Mouse (Mus musculus): ENCODE data around the gene Rbm39. TPM values are rescaled to one million over a fixed set of nuclear protein-coding genes. Genes with fewer than 3 reads are reported as not detected.
"Not testable (repeated sequence)": the region's sequence is repeated elsewhere in the genome, so short reads cannot be mapped to it uniquely, and the experiment has no call there.

Rbm39 gene
- polyA plus RNA-seq, 2 experiments from 2014 or later: 592 to 714 TPM

- ATAC-seq: no peak
These were observed 293 bp downstream of the Rbm39 start for GRCm38 (mm10) chr2:156179796-156180093.

GRCm38 (mm10) chr2:156179046-156179795 lies 817 bp downstream of the Rbm39 start:
- peak; percentile 63 for ATAC-seq

- ATAC-seq: no peak
These were observed 2.4 kb downstream of the Rbm39 start for GRCm38 (mm10) chr2:156177651-156178050.

- no peak for ATAC-seq
These were observed 3.0 kb downstream of the Rbm39 start for GRCm38 (mm10) chr2:156177079-156177478.

GRCm38 (mm10) chr2:156166557-156166956 lies 13.5 kb downstream of the Rbm39 start:
- no peak for ATAC-seq

GRCm38 (mm10) chr2:156165478-156165877 lies 14.6 kb downstream of the Rbm39 start:
- ATAC-seq: no peak

GRCm38 (mm10) chr2:156151538-156151937 lies 28.5 kb downstream of the Rbm39 start:
- no peak for ATAC-seq

GRCm38 (mm10) chr2:156147316-156147915 lies 32.6 kb downstream of the Rbm39 start:
- ATAC-seq: no peak

- ATAC-seq: no peak
These were observed 33.6 kb downstream of the Rbm39 start for GRCm38 (mm10) chr2:156146272-156146989.

GRCm38 (mm10) chr2:156145486-156146130 lies 34.4 kb downstream of the Rbm39 start:
- no peak for ATAC-seq

GRCm38 (mm10) chr2:156143953-156144724 lies 35.9 kb downstream of the Rbm39 start, which contains the start of the genes Romo1 and Nfs1:
TSS of gene Romo1 (plus strand) at chr2:156144039.
TSS of gene Nfs1 (minus strand) at chr2:156144186.
- ATAC-seq: peak; percentile 93

- no peak for ATAC-seq
These were observed 36.7 kb downstream of the Rbm39 start for GRCm38 (mm10) chr2:156143367-156143766.

- no peak for ATAC-seq
These were observed 37.2 kb downstream of the Rbm39 start for GRCm38 (mm10) chr2:156142820-156143219.

GRCm38 (mm10) chr2:156135695-156136094 lies 44.3 kb downstream of the Rbm39 start:
- no peak for ATAC-seq

- ATAC-seq: no peak
These were observed 45.9 kb downstream of the Rbm39 start for GRCm38 (mm10) chr2:156134161-156134560.

GRCm38 (mm10) chr2:156126992-156127391 lies 53.0 kb downstream of the Rbm39 start, which contains the start of gene Gm28036:
TSS of gene Gm28036 (minus strand) at chr2:156127092.
- no peak for ATAC-seq

GRCm38 (mm10) chr2:156123731-156124130 lies 56.3 kb downstream of the Rbm39 start:
- ATAC-seq: no peak

GRCm38 (mm10) chr2:156119566-156119965 lies 60.5 kb downstream of the Rbm39 start:
- no peak for ATAC-seq

GRCm38 (mm10) chr2:156112080-156112423 lies 68.0 kb downstream of the Rbm39 start:
- ATAC-seq: not testable (repeated sequence)

GRCm38 (mm10) chr2:156111358-156112079 lies 68.5 kb downstream of the Rbm39 start, which contains the start of the genes Cpne1 and Rbm12:
TSS of gene Cpne1 (minus strand) at chr2:156111965.
TSS of gene Rbm12 (minus strand) at chr2:156111978.
- ATAC-seq: peak; percentile 93

- ATAC-seq: peak; percentile 38
These were observed 69.2 kb downstream of the Rbm39 start for GRCm38 (mm10) chr2:156110627-156111357.
